Mouse (Mus musculus) forebrain, embryonic 13.5 days (tissue): ENCODE results near the gene Ppp1r13b. TPM values are rescaled to one million over a fixed set of nuclear protein-coding genes. Genes with fewer than 3 reads are reported as not detected.

Experiments used
- ATAC-seq: fragments of 200-750 bp; cut with Nextera tagmentation; 2 replicates; pipeline ENCODE4 v1.8.0; 2017
- H3K27ac ChIP-seq: fragments of 300-500 bp; sonication (generic); 2 replicates; pipeline ENCODE4 v1.5.1; 2015; ENCODE audit warnings: inconsistent platforms, mild to moderate bottlenecking, moderate library complexity
- H3K27me3 ChIP-seq: fragments of 300-500 bp; sonication (generic); 2 replicates; pipeline ENCODE4 v1.6.1; 2015; ENCODE audit warnings: mild to moderate bottlenecking, inconsistent platforms
- H3K36me3 ChIP-seq: fragments of 300-500 bp; sonication (generic); 2 replicates; pipeline ENCODE4 v1.6.1; 2015; ENCODE audit warnings: mild to moderate bottlenecking, inconsistent platforms; ENCODE audit not compliant: poor library complexity, severe bottlenecking
- H3K4me1 ChIP-seq: fragments of 300-500 bp; sonication (generic); 2 replicates; pipeline ENCODE4 v1.6.1; 2015; ENCODE audit warnings: inconsistent platforms
- H3K4me2 ChIP-seq: fragments of 300-500 bp; sonication (generic); 2 replicates; pipeline ENCODE4 v1.6.1; 2015; ENCODE audit warnings: inconsistent platforms, mild to moderate bottlenecking, moderate library complexity
- H3K4me3 ChIP-seq: fragments of 300-500 bp; sonication (generic); 2 replicates; pipeline ENCODE4 v1.5.1; 2015; ENCODE audit warnings: mild to moderate bottlenecking, inconsistent platforms
- H3K9ac ChIP-seq: fragments of 300-500 bp; sonication (generic); 2 replicates; pipeline ENCODE4 v1.6.1; 2015; ENCODE audit warnings: mild to moderate bottlenecking, inconsistent platforms
- H3K9me3 ChIP-seq: fragments of 300-500 bp; sonication (generic); replicated peaks from 2 replicates; pipeline ENCODE4 v1.6.1; 2016; ENCODE audit warnings: inconsistent platforms
- WGBS: fragments of 180-500 bp; shearing (Covaris S2); methylation state at CpG from one replicate; pipeline ENCODE4 v1.1.7; 2015; 5-methylcytosine and 5-hydroxymethylcytosine counted together
- polyA plus RNA-seq: library from polyadenylated mRNA; unstranded; fragments of >200 nt; fragmentation: Nextera tagmentation; extraction: Ambion mirVana; gene quantifications from 2 replicates; pipeline ENCODE4 v1.2.1, GENCODE M21; 2015

Ppp1r13b gene
- polyA plus RNA-seq, 1 experiment from 2014 or later, result 9.3 TPM

GRCm38 (mm10) chr12:111842565-111843433, 65.1 kb downstream of the Ppp1r13b start:
- 88% methylated on average over 15 of the region's 15 CpGs for WGBS
- Histone ChIP-seq H3K4me3 (no peak overlapping the region), H3K9ac (no peak overlapping the region), H3K27me3 (no peaks in the 10 kb centered on the region), H3K27ac (no peak overlapping the region), H3K36me3 (peaks cover 5% of the 10 kb centered on the region; the same call in 1 of the 2 replicates), H3K4me1 (no peaks in the 10 kb centered on the region), H3K4me2 (no peak overlapping the region), H3K9me3 (no peaks in the 10 kb centered on the region)
- ATAC-seq, result no peak

DNA sequence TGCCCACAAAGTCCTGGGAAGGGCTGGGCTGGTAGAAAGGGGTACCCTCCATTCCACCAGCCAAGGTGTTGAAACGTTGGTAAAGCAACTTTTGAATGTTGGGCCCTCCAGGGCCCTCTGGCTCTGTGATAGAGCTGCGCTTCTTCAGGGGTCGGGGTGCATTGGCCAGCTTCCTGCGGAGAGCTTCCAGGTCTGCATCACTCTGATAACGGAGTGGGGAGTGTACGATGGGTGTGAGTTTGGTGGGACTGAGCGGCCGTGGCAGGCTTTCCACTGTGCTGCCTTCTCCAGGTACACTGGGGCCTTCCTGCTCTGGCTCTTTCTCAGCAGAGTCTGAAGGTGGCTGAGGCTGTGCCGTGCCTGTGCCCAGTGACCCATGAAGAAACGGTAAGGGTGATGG, 74.5 kb downstream of the Ppp1r13b start:
- no peak overlapping the region for H3K9ac ChIP-seq
- no peaks in the 10 kb centered on the region for H3K9me3 ChIP-seq
- H3K36me3 ChIP-seq, result peaks cover 59% of the 10 kb centered on the region
- H3K4me3 ChIP-seq, result no peak overlapping the region
- H3K27me3 ChIP-seq, result no peaks in the 10 kb centered on the region
- ATAC-seq, result no peak
- no peak overlapping the region for H3K4me2 ChIP-seq
- peaks cover 11% of the 10 kb centered on the region; the same call in 1 of the 2 replicates for H3K4me1 ChIP-seq
- H3K27ac ChIP-seq, result no peak overlapping the region
- WGBS, result 87% methylated on average over 10 of the region's 10 CpGs

GRCm38 (mm10) chr12:111832643-111833042, 75.3 kb downstream of the Ppp1r13b start:
- no peaks in the 10 kb centered on the region for H3K9me3 ChIP-seq
- H3K27me3 ChIP-seq, result no peaks in the 10 kb centered on the region
- no peak for ATAC-seq
- H3K4me3 ChIP-seq, result no peak overlapping the region
- H3K4me1 ChIP-seq, result peaks cover 11% of the 10 kb centered on the region; the same call in 1 of the 2 replicates
- no peak overlapping the region for H3K27ac ChIP-seq
- H3K36me3 ChIP-seq, result peaks cover 65% of the 10 kb centered on the region
- WGBS, result 88% methylated on average over 5 of the region's 5 CpGs
- H3K9ac ChIP-seq, result no peak overlapping the region
- no peak overlapping the region for H3K4me2 ChIP-seq

GRCm38 (mm10) chr12:111830375-111830774, 77.5 kb downstream of the Ppp1r13b start:
- H3K4me3 ChIP-seq, result no peak overlapping the region
- H3K36me3 ChIP-seq, result peaks cover 85% of the 10 kb centered on the region
- peak overlapping the region; percentile 61 for H3K27ac ChIP-seq
- peaks cover 11% of the 10 kb centered on the region; the same call in 1 of the 2 replicates for H3K4me1 ChIP-seq
- H3K27me3 ChIP-seq, result no peaks in the 10 kb centered on the region
- no peak overlapping the region for H3K4me2 ChIP-seq
- H3K9ac ChIP-seq, result no peak overlapping the region
- ATAC-seq, result no peak
- 88% methylated on average over 10 of the region's 10 CpGs for WGBS
- H3K9me3 ChIP-seq, result no peaks in the 10 kb centered on the region

GRCm38 (mm10) chr12:111829954-111830353, 78.0 kb downstream of the Ppp1r13b start:
- Histone ChIP-seq H3K4me3 (no peak overlapping the region), H3K27me3 (no peaks in the 10 kb centered on the region), H3K4me2 (no peak overlapping the region), H3K4me1 (peaks cover 11% of the 10 kb centered on the region; the same call in 1 of the 2 replicates), H3K36me3 (peaks cover 89% of the 10 kb centered on the region), H3K27ac (peak overlapping the region; percentile 61), H3K9ac (no peak overlapping the region), H3K9me3 (no peaks in the 10 kb centered on the region)
- WGBS, result 79% methylated on average over 9 of the region's 9 CpGs
- no peak for ATAC-seq

DNA sequence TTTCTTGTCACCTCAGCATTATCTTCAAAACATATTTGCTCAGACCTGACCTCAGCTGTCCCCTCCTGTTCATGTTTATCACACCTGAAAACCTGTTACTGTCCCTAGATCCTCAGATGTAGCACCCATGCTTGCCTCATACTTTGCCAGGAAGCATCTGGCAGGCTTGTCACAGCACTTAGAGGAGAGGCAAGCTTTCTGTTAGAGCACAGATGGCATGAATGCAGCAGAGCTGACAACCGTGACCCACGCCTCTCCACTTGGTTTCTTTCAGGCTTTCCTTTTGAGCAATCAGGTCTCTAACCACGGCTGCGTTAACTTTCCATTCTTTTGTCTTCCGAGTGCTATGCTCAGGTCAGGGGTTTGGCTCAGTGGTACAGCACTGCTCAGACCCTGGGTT, 78.5 kb downstream of the Ppp1r13b start:
- Histone ChIP-seq H3K36me3 (peaks cover 90% of the 10 kb centered on the region), H3K4me1 (peaks cover 11% of the 10 kb centered on the region; the same call in 1 of the 2 replicates), H3K27me3 (no peaks in the 10 kb centered on the region), H3K27ac (peak overlapping the region; percentile 61), H3K9ac (no peak overlapping the region), H3K9me3 (no peaks in the 10 kb centered on the region), H3K4me3 (no peak overlapping the region), H3K4me2 (no peak overlapping the region)
- 66% methylated on average over 5 of the region's 5 CpGs for WGBS
- 0 out of 2 replicates have a peak, but pooled peaks have one; percentile 38 for ATAC-seq

DNA sequence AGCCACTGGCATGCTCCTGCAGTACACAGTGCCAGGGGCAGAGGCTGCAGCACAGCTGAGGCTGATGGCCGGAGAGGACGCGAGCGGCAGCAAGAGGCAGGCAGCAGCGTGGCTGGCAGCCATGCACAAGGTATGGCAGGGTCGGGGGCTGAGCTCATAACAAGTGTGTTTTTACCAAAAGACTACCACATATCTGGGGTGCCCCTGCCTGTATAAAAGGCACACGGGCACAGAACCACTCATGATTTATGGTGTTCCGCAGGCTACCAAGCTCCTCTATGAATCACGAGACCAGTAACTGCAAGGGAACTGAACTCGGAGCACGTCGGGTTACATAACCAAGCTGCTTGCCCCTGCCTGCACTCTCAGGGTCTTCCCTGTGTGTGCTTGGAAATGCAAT, 80.4 kb downstream of the Ppp1r13b start:
- peaks cover 88% of the 10 kb centered on the region for H3K36me3 ChIP-seq

GRCm38 (mm10) chr12:111821931-111822330, 86.0 kb downstream of the Ppp1r13b start:
- no peaks in the 10 kb centered on the region for H3K27me3 ChIP-seq
- H3K9me3 ChIP-seq, result no peaks in the 10 kb centered on the region
- H3K4me1 ChIP-seq, result no peaks in the 10 kb centered on the region
- no peak for ATAC-seq
- H3K4me2 ChIP-seq, result no peak overlapping the region
- H3K36me3 ChIP-seq, result peaks cover 38% of the 10 kb centered on the region
- no peak overlapping the region for H3K4me3 ChIP-seq
- no peak overlapping the region for H3K27ac ChIP-seq
- H3K9ac ChIP-seq, result no peak overlapping the region
- 86% methylated on average over 4 of the region's 4 CpGs for WGBS

More for the DNA sequence above, 80.4 kb downstream of the Ppp1r13b start:
- Histone ChIP-seq H3K9me3 (no peaks in the 10 kb centered on the region), H3K4me1 (peaks cover 11% of the 10 kb centered on the region; the same call in 1 of the 2 replicates), H3K27me3 (no peaks in the 10 kb centered on the region), H3K4me3 (no peak overlapping the region), H3K27ac (no peak overlapping the region), H3K9ac (no peak overlapping the region), H3K4me2 (no peak overlapping the region)
- WGBS, result 94% methylated on average over 12 of the region's 12 CpGs
- ATAC-seq, result no peak

- Histone ChIP-seq H3K27ac (no peak overlapping the region), H3K4me3 (no peak overlapping the region), H3K9ac (no peak overlapping the region), H3K9me3 (no peaks in the 10 kb centered on the region), H3K4me1 (peaks cover 10% of the 10 kb centered on the region), H3K27me3 (no peaks in the 10 kb centered on the region), H3K36me3 (peaks cover 26% of the 10 kb centered on the region), H3K4me2 (no peak overlapping the region)
- 85% methylated on average over 7 of the region's 7 CpGs for WGBS
- ATAC-seq, result no peak
These were observed 87.2 kb downstream of the Ppp1r13b start for GRCm38 (mm10) chr12:111820708-111821107.

- peaks cover 18% of the 10 kb centered on the region for H3K4me1 ChIP-seq
- no peaks in the 10 kb centered on the region for H3K9me3 ChIP-seq
- peaks cover 18% of the 10 kb centered on the region for H3K36me3 ChIP-seq
- H3K4me3 ChIP-seq, result no peak overlapping the region
- H3K4me2 ChIP-seq, result no peak overlapping the region
- no peak overlapping the region for H3K27ac ChIP-seq
- peak overlapping the region; percentile 12; the same call in 1 of the 2 replicates for H3K9ac ChIP-seq
- H3K27me3 ChIP-seq, result no peaks in the 10 kb centered on the region
- ATAC-seq, result no peak
- WGBS, result 74% methylated on average over 8 of the region's 8 CpGs
These were observed 88.0 kb downstream of the Ppp1r13b start for GRCm38 (mm10) chr12:111819936-111820335.

GRCm38 (mm10) chr12:111817991-111818390, 89.9 kb downstream of the Ppp1r13b start:
- no peak overlapping the region for H3K4me2 ChIP-seq
- H3K9me3 ChIP-seq, result no peaks in the 10 kb centered on the region
- ATAC-seq, result no peak
- no peaks in the 10 kb centered on the region for H3K27me3 ChIP-seq
- WGBS, result 86% methylated on average over 8 of the region's 8 CpGs
- no peak overlapping the region for H3K27ac ChIP-seq
- no peaks in the 10 kb centered on the region; the same call in 1 of the 2 replicates for H3K36me3 ChIP-seq
- peaks cover 28% of the 10 kb centered on the region for H3K4me1 ChIP-seq
- no peak overlapping the region for H3K9ac ChIP-seq
- H3K4me3 ChIP-seq, result no peak overlapping the region

GRCm38 (mm10) chr12:111816967-111817366, 90.9 kb downstream of the Ppp1r13b start:
- H3K36me3 ChIP-seq, result no peaks in the 10 kb centered on the region
- WGBS, result 80% methylated on average over 9 of the region's 9 CpGs
- peaks cover 35% of the 10 kb centered on the region for H3K4me1 ChIP-seq
- no peak overlapping the region for H3K4me3 ChIP-seq
- H3K9ac ChIP-seq, result no peak overlapping the region
- ATAC-seq, result no peak
- no peaks in the 10 kb centered on the region for H3K27me3 ChIP-seq
- H3K27ac ChIP-seq, result no peak overlapping the region
- H3K9me3 ChIP-seq, result no peaks in the 10 kb centered on the region
- no peak overlapping the region for H3K4me2 ChIP-seq
